Mouse (Mus musculus): Measurements from ENCODE around the gene Gm4922. TPM values are rescaled to one million over a fixed set of nuclear protein-coding genes. Genes with fewer than 3 reads are reported as not detected.

The Gm4922 gene
- polyA plus RNA-seq, 1 experiment from 2014 or later = not detected

- Histone ChIP-seq H3K36me3 (ENCODE audit: control insufficient read depth, insufficient read depth, low read length) (no peaks in the 10 kb centered on the region), H3K9me3 (ENCODE audit: control insufficient read depth, low read depth, low read length) (no peaks in the 10 kb centered on the region), H3K4me1 (ENCODE audit: control insufficient read depth, insufficient read depth, low read length) (peaks cover 10% of the 10 kb centered on the region), H3K27me3 (ENCODE audit: control insufficient read depth, insufficient read depth, low read length) (no peaks in the 10 kb centered on the region), H3K4me3 (ENCODE audit: low read depth, low read length) (no peak overlapping the region), H3K4me2 (replicated peaks; ENCODE audit: low read depth, low read length) (no peak overlapping the region), H3K27ac (ENCODE audit: low read length) (no peak overlapping the region), H3K9ac (replicated peaks; ENCODE audit: low read depth, low read length) (no peak overlapping the region)
- no peak for ATAC-seq (ENCODE audit: insufficient number of reproducible peaks, insufficient read depth, low FRiP score, low read depth)
- WGBS = 89% methylated on average over 2 of the region's 2 CpGs
Measured at GRCm38 (mm10) chr10:18811751-18812150, 25.2 kb upstream of the Gm4922 start.

DNA sequence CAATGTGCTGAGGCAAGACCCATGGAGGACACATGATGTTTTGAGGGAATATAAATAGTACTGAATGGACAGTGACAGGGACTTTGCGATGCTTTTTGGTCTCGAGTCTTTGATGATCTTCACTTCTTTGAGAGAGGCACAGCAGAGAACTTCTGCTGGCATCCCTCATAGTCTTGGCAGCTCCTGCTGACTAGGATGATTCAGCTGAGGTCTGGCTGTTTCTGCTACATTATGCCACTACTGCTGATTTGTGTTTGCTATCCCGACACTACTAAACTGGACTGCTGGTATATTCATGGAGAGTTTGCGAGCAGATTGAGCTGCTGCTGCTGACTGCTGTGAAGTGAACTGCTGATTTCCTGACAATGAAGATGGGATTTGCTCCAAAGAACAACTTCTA is 3.5 kb upstream of the Gm4922 start:
- no peaks in the 10 kb centered on the region for H3K9me3 ChIP-seq (ENCODE audit: control insufficient read depth, low read depth, low read length)
- WGBS = 86% methylated on average over 4 of the region's 4 CpGs
- no peaks in the 10 kb centered on the region for H3K27me3 ChIP-seq (ENCODE audit: control insufficient read depth, insufficient read depth, low read length)
- H3K4me1 ChIP-seq (ENCODE audit: control insufficient read depth, insufficient read depth, low read length) = no peaks in the 10 kb centered on the region
- H3K9ac ChIP-seq (replicated peaks; ENCODE audit: low read depth, low read length) = no peak overlapping the region
- ATAC-seq (ENCODE audit: insufficient number of reproducible peaks, insufficient read depth, low FRiP score, low read depth) = no peak
- no peak overlapping the region for H3K4me3 ChIP-seq (ENCODE audit: low read depth, low read length)
- H3K27ac ChIP-seq (ENCODE audit: low read length) = no peak overlapping the region
- no peak overlapping the region for H3K4me2 ChIP-seq (replicated peaks; ENCODE audit: low read depth, low read length)
- H3K36me3 ChIP-seq (ENCODE audit: control insufficient read depth, insufficient read depth, low read length) = no peaks in the 10 kb centered on the region

- no peak for ATAC-seq (ENCODE audit: insufficient number of reproducible peaks, insufficient read depth, low FRiP score, low read depth)
- WGBS = 55% methylated on average over 1 of the region's 1 CpGs
- Histone ChIP-seq H3K9me3 (ENCODE audit: control insufficient read depth, low read depth, low read length) (no peaks in the 10 kb centered on the region), H3K4me3 (ENCODE audit: low read depth, low read length) (no peak overlapping the region), H3K9ac (replicated peaks; ENCODE audit: low read depth, low read length) (no peak overlapping the region), H3K36me3 (ENCODE audit: control insufficient read depth, insufficient read depth, low read length) (no peaks in the 10 kb centered on the region), H3K27ac (ENCODE audit: low read length) (no peak overlapping the region), H3K27me3 (ENCODE audit: control insufficient read depth, insufficient read depth, low read length) (no peaks in the 10 kb centered on the region), H3K4me2 (replicated peaks; ENCODE audit: low read depth, low read length) (no peak overlapping the region), H3K4me1 (ENCODE audit: control insufficient read depth, insufficient read depth, low read length) (no peaks in the 10 kb centered on the region)
Measured at GRCm38 (mm10) chr10:18788601-18789000, 2.0 kb upstream of the Gm4922 start.

- no peak for ATAC-seq (ENCODE audit: insufficient number of reproducible peaks, insufficient read depth, low FRiP score, low read depth)
- Histone ChIP-seq H3K9ac (replicated peaks; ENCODE audit: low read depth, low read length) (no peak overlapping the region), H3K4me1 (ENCODE audit: control insufficient read depth, insufficient read depth, low read length) (no peaks in the 10 kb centered on the region), H3K4me2 (replicated peaks; ENCODE audit: low read depth, low read length) (no peak overlapping the region), H3K4me3 (ENCODE audit: low read depth, low read length) (no peak overlapping the region), H3K36me3 (ENCODE audit: control insufficient read depth, insufficient read depth, low read length) (no peaks in the 10 kb centered on the region), H3K27me3 (ENCODE audit: control insufficient read depth, insufficient read depth, low read length) (no peaks in the 10 kb centered on the region), H3K27ac (ENCODE audit: low read length) (no peak overlapping the region), H3K9me3 (ENCODE audit: control insufficient read depth, low read depth, low read length) (no peaks in the 10 kb centered on the region)
- 78% methylated on average over 3 of the region's 3 CpGs for WGBS
Measured at GRCm38 (mm10) chr10:18777546-18777945, 9.0 kb downstream of the Gm4922 start.

- Histone ChIP-seq H3K4me1 (ENCODE audit: control insufficient read depth, insufficient read depth, low read length) (no peaks in the 10 kb centered on the region), H3K4me2 (replicated peaks; ENCODE audit: low read depth, low read length) (no peak overlapping the region), H3K9ac (replicated peaks; ENCODE audit: low read depth, low read length) (no peak overlapping the region), H3K9me3 (ENCODE audit: control insufficient read depth, low read depth, low read length) (no peaks in the 10 kb centered on the region), H3K36me3 (ENCODE audit: control insufficient read depth, insufficient read depth, low read length) (no peaks in the 10 kb centered on the region), H3K27me3 (ENCODE audit: control insufficient read depth, insufficient read depth, low read length) (no peaks in the 10 kb centered on the region), H3K27ac (ENCODE audit: low read length) (no peak overlapping the region), H3K4me3 (ENCODE audit: low read depth, low read length) (no peak overlapping the region)
- ATAC-seq (ENCODE audit: insufficient number of reproducible peaks, insufficient read depth, low FRiP score, low read depth) = no peak
- WGBS = 70% methylated on average over 4 of the region's 4 CpGs
Measured at GRCm38 (mm10) chr10:18772537-18773179, 13.9 kb downstream of the Gm4922 start.

- WGBS = 57% methylated on average over 5 of the region's 5 CpGs
- Histone ChIP-seq H3K36me3 (ENCODE audit: control insufficient read depth, insufficient read depth, low read length) (no peaks in the 10 kb centered on the region), H3K27ac (ENCODE audit: low read length) (no peak overlapping the region), H3K4me1 (ENCODE audit: control insufficient read depth, insufficient read depth, low read length) (no peaks in the 10 kb centered on the region), H3K9me3 (ENCODE audit: control insufficient read depth, low read depth, low read length) (no peaks in the 10 kb centered on the region), H3K9ac (replicated peaks; ENCODE audit: low read depth, low read length) (no peak overlapping the region), H3K27me3 (ENCODE audit: control insufficient read depth, insufficient read depth, low read length) (no peaks in the 10 kb centered on the region), H3K4me2 (replicated peaks; ENCODE audit: low read depth, low read length) (no peak overlapping the region), H3K4me3 (ENCODE audit: low read depth, low read length) (no peak overlapping the region)
- ATAC-seq (ENCODE audit: insufficient number of reproducible peaks, insufficient read depth, low FRiP score, low read depth) = no peak
Measured at GRCm38 (mm10) chr10:18769909-18770308, 16.7 kb downstream of the Gm4922 start.

DNA sequence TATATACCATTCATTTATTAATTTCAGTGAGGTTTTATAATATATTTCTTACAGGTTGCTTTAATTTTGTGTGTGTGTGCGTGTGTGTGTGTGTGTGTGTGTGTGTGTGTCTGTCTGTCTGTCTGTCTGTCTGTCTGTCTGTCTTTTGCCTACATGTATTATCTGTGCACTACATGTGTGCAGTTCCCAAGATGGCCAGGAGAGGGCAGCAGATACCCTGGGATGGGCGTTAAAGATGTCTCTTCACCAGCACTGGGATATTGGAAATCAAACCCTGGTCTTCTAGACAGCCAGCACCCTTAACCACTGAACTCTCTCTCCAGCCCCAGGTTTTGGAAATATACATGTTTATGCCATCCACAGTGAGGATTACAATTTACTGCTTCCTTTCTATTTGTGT is 26.4 kb downstream of the Gm4922 start:
- no peaks in the 10 kb centered on the region for H3K27me3 ChIP-seq (ENCODE audit: control insufficient read depth, insufficient read depth, low read length)
- ATAC-seq (ENCODE audit: insufficient number of reproducible peaks, insufficient read depth, low FRiP score, low read depth) = no peak
- no peak overlapping the region for H3K4me2 ChIP-seq (replicated peaks; ENCODE audit: low read depth, low read length)
- no peaks in the 10 kb centered on the region for H3K9me3 ChIP-seq (ENCODE audit: control insufficient read depth, low read depth, low read length)
- H3K27ac ChIP-seq (ENCODE audit: low read length) = no peak overlapping the region
- WGBS = 34% methylated on average over 2 of the region's 2 CpGs
- H3K9ac ChIP-seq (replicated peaks; ENCODE audit: low read depth, low read length) = no peak overlapping the region
- H3K36me3 ChIP-seq (ENCODE audit: control insufficient read depth, insufficient read depth, low read length) = no peaks in the 10 kb centered on the region
- no peaks in the 10 kb centered on the region for H3K4me1 ChIP-seq (ENCODE audit: control insufficient read depth, insufficient read depth, low read length)
- H3K4me3 ChIP-seq (ENCODE audit: low read depth, low read length) = no peak overlapping the region

- Histone ChIP-seq H3K27me3 (ENCODE audit: control insufficient read depth, insufficient read depth, low read length) (no peaks in the 10 kb centered on the region), H3K9me3 (ENCODE audit: control insufficient read depth, low read depth, low read length) (no peaks in the 10 kb centered on the region), H3K9ac (replicated peaks; ENCODE audit: low read depth, low read length) (no peak overlapping the region), H3K36me3 (ENCODE audit: control insufficient read depth, insufficient read depth, low read length) (no peaks in the 10 kb centered on the region), H3K4me1 (ENCODE audit: control insufficient read depth, insufficient read depth, low read length) (no peaks in the 10 kb centered on the region), H3K4me3 (ENCODE audit: low read depth, low read length) (no peak overlapping the region), H3K4me2 (replicated peaks; ENCODE audit: low read depth, low read length) (no peak overlapping the region), H3K27ac (ENCODE audit: low read length) (no peak overlapping the region)
- ATAC-seq (ENCODE audit: insufficient number of reproducible peaks, insufficient read depth, low FRiP score, low read depth) = no peak
- 78% methylated on average over 4 of the region's 4 CpGs for WGBS
Measured at GRCm38 (mm10) chr10:18750057-18750456, 36.5 kb downstream of the Gm4922 start.
